Mouse (Mus musculus) kidney, postnatal 10 days (tissue): ENCODE measurements at regions not wholly inside any gene's neighbourhood (a gene's known extent, or its start where the extent isn't known, plus 50 kb on each side); places are given as distances from the start of the nearest gene placed in this dataset.
A peak's percentile ranks its signal among the peaks of the same experiment; 100 is the strongest.

Experiments used
- DNase-seq: peaks from one replicate; pipeline ENCODE4 v3.0.0; 2021; ENCODE audit warnings: mixed read lengths

- DNase-seq = no peak
Measured at GRCm38 (mm10) chr8:89245131-89245751, 201.3 kb upstream of the Sall1 start.

- no peak for DNase-seq
Measured at GRCm38 (mm10) chr8:89241686-89242085, 197.7 kb upstream of the Sall1 start.

- peak; percentile 12 for DNase-seq
Measured at GRCm38 (mm10) chr8:89239626-89240025, 195.7 kb upstream of the Sall1 start.

- no peak for DNase-seq
Measured at GRCm38 (mm10) chr8:89234041-89234440, 190.1 kb upstream of the Sall1 start.

- no peak for DNase-seq
Measured at GRCm38 (mm10) chr8:89232318-89232717, 188.4 kb upstream of the Sall1 start.

GRCm38 (mm10) chr8:89229144-89229543, 185.2 kb upstream of the Sall1 start:
- no peak for DNase-seq

GRCm38 (mm10) chr8:89220870-89221269, 176.9 kb upstream of the Sall1 start:
- DNase-seq = no peak

GRCm38 (mm10) chr8:89220381-89220780, 176.4 kb upstream of the Sall1 start:
- no peak for DNase-seq

- no peak for DNase-seq
Measured at GRCm38 (mm10) chr8:89219156-89219555, 175.2 kb upstream of the Sall1 start.

GRCm38 (mm10) chr8:89217689-89218088, 173.7 kb upstream of the Sall1 start:
- no peak for DNase-seq

GRCm38 (mm10) chr8:89211931-89212330, 168.0 kb upstream of the Sall1 start:
- no peak for DNase-seq

- no peak for DNase-seq
Measured at GRCm38 (mm10) chr8:89210684-89211083, 166.7 kb upstream of the Sall1 start.

- no peak for DNase-seq
Measured at GRCm38 (mm10) chr8:89207891-89208290, 163.9 kb upstream of the Sall1 start.

GRCm38 (mm10) chr8:89202484-89203096, 158.6 kb upstream of the Sall1 start:
- DNase-seq = no peak

GRCm38 (mm10) chr8:89200301-89200700, 156.3 kb upstream of the Sall1 start:
- DNase-seq = no peak

GRCm38 (mm10) chr8:89185314-89185713, 141.4 kb upstream of the Sall1 start:
- DNase-seq = peak; percentile 15

GRCm38 (mm10) chr8:89175631-89176030, 131.7 kb upstream of the Sall1 start:
- DNase-seq = no peak

- no peak for DNase-seq
Measured at GRCm38 (mm10) chr8:89171561-89171960, 127.6 kb upstream of the Sall1 start.

GRCm38 (mm10) chr8:89169484-89169883, 125.5 kb upstream of the Sall1 start:
- no peak for DNase-seq

- DNase-seq = no peak
Measured at GRCm38 (mm10) chr8:89167026-89167425, 123.1 kb upstream of the Sall1 start.

GRCm38 (mm10) chr8:89156909-89157308, 112.9 kb upstream of the Sall1 start:
- no peak for DNase-seq

- DNase-seq = no peak
Measured at GRCm38 (mm10) chr8:89153605-89154004, 109.6 kb upstream of the Sall1 start.

GRCm38 (mm10) chr8:89152867-89153595, 109.1 kb upstream of the Sall1 start:
- DNase-seq = no peak

- no peak for DNase-seq
Measured at GRCm38 (mm10) chr8:89152331-89152730, 108.4 kb upstream of the Sall1 start.
